Mouse (Mus musculus): Measurements from ENCODE around the gene Cdh16.
A peak's percentile ranks its signal among the peaks of the same experiment; 100 is the strongest.

Gene Cdh16

GRCm38 (mm10) chr8:104613119-104613518 is 11.1 kb downstream of the Cdh16 start:
- no peak for DNase-seq (ENCODE audit: extremely low read depth, low read depth)

DNA sequence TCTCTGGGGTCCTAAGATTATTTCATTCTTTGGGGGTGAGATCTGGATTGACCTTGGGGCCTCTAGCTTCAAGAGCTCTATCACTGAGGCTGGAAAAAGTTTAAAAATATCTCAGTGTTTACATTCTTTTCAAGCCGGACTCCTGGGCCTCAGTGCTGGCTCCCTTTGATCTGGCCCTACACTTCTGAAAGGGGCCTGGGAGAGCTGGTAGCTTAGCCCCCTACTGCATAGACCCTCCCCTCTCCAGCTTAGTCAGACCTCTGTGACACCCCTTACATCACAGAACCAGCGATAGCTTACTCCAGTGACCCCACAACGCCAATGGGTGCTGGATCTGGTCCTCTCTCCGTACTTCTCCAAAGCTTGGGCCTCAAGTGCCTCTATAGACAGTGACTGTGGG is 12.6 kb downstream of the Cdh16 start:
- DNase-seq (ENCODE audit: extremely low read depth, low read depth): no peak

DNA sequence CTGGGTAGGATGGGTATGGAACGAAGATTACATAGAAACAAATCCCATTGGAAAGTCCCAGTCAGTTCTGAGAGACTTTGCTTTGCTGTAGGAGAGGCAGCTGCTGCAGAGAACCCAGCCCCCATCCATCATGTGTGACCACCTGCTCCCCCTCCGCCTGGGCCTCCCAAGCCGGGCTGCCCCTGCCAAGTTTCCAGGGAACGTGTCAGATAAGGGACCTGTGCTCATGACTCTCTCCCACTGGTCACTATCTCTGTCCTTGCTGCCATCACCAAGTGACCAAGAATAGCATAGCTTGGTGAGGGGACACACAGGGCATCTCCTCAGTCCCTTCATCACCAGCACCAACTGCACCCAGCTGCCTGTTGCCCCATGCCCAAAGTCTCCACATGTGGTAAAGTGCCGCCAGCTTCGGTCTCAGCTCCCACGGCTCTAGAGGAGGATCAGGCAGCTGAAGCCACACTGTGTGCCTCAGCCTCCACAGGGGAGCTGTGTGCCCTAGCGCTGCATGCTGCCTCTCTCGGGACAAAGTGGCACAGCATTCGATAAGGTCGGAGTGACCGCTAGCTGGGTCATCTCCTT is 13.9 kb downstream of the Cdh16 start:
- DNase-seq (ENCODE audit: extremely low read depth, low read depth): no peak

GRCm38 (mm10) chr8:104609222-104609621 is 15.0 kb downstream of the Cdh16 start:
- DNase-seq (ENCODE audit: extremely low read depth, low read depth): no peak

- DNase-seq (ENCODE audit: extremely low read depth, low read depth): no peak
These were observed 16.3 kb downstream of the Cdh16 start for GRCm38 (mm10) chr8:104607944-104608343.

DNA sequence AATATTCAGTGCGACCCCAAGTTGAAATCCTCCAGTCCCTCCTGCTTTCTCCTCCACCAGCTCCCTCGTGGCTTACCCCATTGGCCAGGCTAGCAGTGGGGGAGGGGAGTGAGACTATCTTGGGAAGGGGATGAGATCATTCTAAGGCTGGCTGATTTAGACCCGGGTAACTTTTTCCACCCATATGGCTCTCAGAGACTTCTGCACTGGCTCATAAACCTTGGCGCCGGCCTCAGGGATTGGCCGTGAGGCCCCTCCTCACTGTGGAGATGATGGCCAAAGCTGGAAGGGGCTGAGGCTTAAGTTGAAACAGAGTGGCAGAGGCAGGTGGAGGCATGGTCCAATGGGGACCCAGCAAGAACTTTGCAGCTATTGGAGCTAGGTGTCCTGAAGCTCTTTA is 17.9 kb downstream of the Cdh16 start:
- no peak for DNase-seq (ENCODE audit: extremely low read depth, low read depth)

GRCm38 (mm10) chr8:104603245-104603593 is 21.0 kb downstream of the Cdh16 start:
- DNase-seq (ENCODE audit: extremely low read depth, low read depth): no peak

- DNase-seq (ENCODE audit: extremely low read depth, low read depth): peak; percentile 75
These were observed 21.5 kb downstream of the Cdh16 start for GRCm38 (mm10) chr8:104602468-104603244.

DNA sequence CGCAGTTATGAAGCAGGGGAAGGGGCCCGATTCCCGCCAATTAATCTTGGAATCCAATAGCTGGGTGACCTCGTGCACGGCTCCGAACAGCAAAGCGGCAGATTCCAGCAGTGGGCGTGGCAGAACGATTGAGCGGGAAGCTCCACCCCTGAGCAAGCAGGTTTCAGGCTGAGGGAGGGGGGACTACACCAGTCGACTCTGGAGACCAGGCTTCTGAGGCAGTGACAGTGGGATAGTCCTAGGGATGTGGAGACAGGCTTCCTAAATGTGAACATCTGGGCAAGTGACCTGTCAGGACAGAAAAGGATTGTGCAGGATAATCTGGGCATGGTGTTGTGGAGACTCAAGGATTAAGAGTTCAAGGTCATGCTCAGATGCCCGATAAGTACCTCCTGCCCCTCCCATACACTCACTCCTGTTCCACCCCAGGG is 22.2 kb downstream of the Cdh16 start:
- no peak for DNase-seq (ENCODE audit: extremely low read depth, low read depth)

DNA sequence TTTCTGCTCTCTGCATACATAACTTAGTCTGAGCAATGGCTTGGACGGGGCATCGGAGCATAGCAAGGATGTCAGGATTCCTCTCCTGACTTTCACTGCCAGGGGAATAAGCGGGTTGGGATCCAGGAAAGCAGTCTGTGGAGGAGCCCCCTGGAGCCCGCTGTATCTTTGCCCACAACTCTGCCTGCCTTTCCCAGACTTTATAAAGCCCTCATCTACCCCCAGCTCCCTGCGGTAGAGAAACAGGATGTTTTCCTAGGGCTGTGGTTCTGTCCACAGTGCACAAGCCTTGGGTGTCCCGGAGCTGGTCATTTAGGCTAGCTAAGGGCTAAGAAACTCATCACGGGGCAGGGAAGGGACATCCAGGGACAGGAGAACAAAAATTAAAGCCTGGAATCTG is 22.8 kb downstream of the Cdh16 start:
- no peak for DNase-seq (ENCODE audit: extremely low read depth, low read depth)

DNA sequence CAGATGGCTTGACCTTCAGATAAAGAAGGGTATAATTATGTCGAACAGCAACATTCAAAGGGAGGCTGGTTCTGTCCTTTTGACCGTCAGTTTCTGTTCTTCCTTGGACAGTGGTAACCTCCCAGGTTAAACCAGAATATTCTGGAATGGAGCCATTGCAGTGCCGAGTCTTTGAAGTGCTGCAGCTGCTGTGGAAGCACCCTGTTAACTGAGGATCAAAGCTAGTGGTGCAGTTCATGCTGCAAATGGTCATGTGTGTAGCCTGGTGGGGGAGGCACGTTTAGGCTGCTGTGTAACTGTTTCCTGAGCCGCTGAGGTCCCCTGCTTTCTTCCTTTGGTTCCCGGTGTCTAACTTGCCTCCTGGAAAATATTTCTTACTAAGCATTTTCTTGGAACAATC is 25.7 kb downstream of the Cdh16 start:
- DNase-seq (ENCODE audit: extremely low read depth, low read depth): no peak

- DNase-seq (ENCODE audit: extremely low read depth, low read depth): no peak
These were observed 26.5 kb downstream of the Cdh16 start for GRCm38 (mm10) chr8:104597656-104598055.

GRCm38 (mm10) chr8:104595773-104596536 is 28.2 kb downstream of the Cdh16 start:
- DNase-seq (ENCODE audit: extremely low read depth, low read depth): peak; percentile 53

GRCm38 (mm10) chr8:104594611-104595362 is 29.4 kb downstream of the Cdh16 start:
- DNase-seq (ENCODE audit: extremely low read depth, low read depth): no peak

DNA sequence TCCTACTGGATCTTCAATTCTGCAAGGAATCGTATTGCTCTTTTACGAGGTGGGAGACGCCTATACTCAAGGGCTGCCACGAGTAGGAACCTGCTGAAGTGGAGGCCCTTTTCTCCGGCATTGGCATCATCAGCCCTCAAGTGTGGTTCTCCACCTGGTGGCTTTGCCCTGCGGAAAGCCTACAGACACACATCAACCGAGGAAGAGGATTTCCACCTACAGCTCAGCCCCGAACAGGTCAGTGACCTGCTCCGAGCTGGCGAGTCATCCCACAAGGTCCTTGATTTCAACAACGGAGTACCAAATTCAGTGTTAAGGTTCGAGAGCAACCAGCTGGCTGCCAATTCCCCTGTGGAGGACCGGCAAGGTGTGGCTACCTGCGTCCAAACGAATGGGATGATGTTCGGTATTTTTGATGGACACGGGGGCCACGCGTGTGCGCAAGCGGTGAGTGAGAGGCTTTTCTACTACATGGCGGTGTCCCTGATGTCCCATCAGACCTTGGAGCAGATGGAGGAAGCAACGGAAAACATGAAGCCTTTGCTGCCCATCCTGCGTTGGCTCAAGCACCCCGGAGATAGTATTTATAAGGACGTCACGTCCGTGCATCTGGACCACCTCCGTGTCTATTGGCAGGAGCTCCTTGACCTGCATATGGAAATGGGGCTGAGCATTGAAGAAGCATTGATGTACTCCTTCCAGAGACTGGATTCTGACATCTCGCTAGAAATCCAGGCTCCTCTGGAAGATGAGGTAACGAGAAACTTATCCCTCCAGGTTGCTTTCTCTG is 30.5 kb downstream of the Cdh16 start:
- DNase-seq (ENCODE audit: extremely low read depth, low read depth): no peak

DNA sequence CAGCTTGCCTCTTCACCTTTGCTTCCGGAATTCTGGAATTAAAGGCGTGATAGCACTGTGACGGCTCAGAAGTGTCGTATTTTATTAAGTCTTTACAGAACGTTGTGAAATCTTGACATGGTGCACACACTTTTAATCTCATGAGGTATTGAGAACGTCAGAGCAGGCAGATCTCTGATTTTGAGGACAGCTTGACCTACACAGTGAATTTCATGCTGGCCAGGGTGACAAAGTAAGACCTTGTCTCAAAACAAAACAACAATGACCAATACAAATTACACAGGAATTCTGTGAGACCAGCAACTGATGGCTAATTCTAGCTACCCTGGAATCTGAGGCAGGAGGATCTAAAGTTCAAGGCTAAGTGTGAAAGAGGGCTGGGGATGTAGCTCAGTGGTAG is 31.6 kb downstream of the Cdh16 start:
- no peak for DNase-seq (ENCODE audit: extremely low read depth, low read depth)

DNA sequence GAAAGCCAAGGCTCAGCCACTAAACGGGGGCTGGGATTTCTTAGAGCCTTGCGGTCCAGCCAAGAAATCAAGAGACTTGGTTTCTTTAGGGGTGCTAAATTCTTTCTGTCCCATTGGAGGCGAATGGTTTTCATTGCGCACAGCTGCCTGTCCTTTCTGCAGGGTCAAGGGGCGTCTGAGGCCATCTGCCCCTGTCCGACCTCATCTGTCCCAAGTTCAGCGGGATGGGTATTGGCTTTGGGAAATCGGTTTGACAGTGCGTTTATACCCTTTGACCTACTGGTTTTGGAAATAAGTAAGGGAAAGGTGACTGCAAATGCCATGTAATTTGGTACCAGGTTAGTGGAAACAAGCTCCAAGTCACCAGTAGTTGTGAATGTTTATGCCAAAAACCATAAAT is 32.3 kb downstream of the Cdh16 start:
- no peak for DNase-seq (ENCODE audit: extremely low read depth, low read depth)

DNA sequence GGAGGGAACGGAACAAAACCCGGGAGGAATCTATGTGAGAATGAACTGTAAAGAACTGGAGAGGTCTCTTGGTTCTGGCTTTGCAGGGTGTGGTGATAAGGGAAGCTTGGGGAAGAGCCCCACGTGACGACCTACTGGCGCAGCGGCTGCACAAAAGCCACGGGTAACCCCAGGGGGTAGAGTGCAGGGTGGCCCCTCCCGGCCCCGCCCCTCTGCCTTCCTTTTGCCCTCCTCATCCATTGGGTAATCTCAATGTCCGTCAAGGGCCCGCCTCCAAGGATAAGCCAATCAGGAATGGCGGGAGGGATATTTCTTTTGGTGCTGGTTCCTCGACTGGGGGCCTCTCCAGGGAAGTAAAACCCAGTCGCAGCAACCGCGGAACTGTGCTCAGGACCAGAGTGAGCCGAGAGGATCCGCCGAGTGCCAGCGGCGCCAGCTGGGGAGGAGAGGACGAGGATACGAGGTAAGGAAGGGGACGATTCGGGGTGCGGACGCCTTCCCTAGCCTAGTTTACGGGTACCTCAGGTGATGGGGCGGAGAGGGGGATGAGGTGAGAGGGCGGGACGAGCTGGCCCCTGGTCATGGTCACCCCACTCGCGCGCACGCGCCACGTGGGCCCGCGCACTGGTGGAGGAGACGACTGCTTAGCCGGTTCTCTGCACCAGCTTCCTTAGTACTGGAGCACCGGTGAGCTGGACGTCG is 32.9 kb downstream of the Cdh16 start, which contains the start of gene Pdp2:
Gene Pdp2 (plus strand): TSS at position 319 of the 702 bp plus-strand sequence.
- DNase-seq (ENCODE audit: extremely low read depth, low read depth): peak; percentile 95

- no peak for DNase-seq (ENCODE audit: extremely low read depth, low read depth)
These were observed 33.9 kb downstream of the Cdh16 start for GRCm38 (mm10) chr8:104590284-104590683.

DNA sequence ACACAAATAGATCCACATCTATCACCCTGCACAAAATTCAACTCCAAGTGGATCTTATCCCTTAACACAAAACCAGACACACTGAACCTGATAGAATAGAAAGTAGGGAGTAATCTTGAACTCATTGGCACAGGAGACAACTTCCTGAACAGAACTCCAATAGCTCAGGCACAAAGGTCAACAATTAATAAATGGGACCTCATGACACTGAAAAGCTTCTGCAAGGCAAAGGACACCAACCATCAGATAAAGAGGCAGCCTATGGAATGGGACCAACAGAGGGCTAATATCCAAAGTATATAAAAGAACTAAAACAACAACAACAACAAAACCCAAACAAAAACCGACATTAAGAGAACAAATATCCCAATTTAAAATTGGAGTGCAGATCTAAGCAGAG is 39.7 kb downstream of the Cdh16 start:
- DNase-seq (ENCODE audit: extremely low read depth, low read depth): no peak
